Mouse (Mus musculus): ENCODE results near the gene Dkkl1.

The Dkkl1 gene

GRCm38 (mm10) chr7:45169495-45169894 is 42.5 kb downstream of the Dkkl1 start:
- in situ Hi-C loops (cut with MseI, MboI), result no loop called here

- in situ Hi-C loops (cut with MseI, MboI), result no loop called here
Measured at GRCm38 (mm10) chr7:45168656-45169055, 43.3 kb downstream of the Dkkl1 start.

GRCm38 (mm10) chr7:45167761-45168445 is 44.0 kb downstream of the Dkkl1 start:
- in situ Hi-C loops (cut with MseI, MboI), result no loop called here

GRCm38 (mm10) chr7:45166950-45167401 is 45.0 kb downstream of the Dkkl1 start:
- in situ Hi-C loops (cut with MseI, MboI), result no loop called here

GRCm38 (mm10) chr7:45165701-45166100 is 46.2 kb downstream of the Dkkl1 start:
- in situ Hi-C loops (cut with MseI, MboI), result no loop called here

- in situ Hi-C loops (cut with MseI, MboI), result loop anchor here in 1 of 2 experiments (5.0 kb wide), 1 partner anchor 37 kb away; the partner anchor contains the start of gene Ccdc155
Measured at GRCm38 (mm10) chr7:45164833-45165232, 47.1 kb downstream of the Dkkl1 start.

- in situ Hi-C loops (cut with MseI, MboI), result loop anchor here in 1 of 2 experiments (5.0 kb wide), 1 partner anchor 38 kb away; the partner anchor contains the start of gene Ccdc155
Measured at GRCm38 (mm10) chr7:45163735-45164490, 48.0 kb downstream of the Dkkl1 start, which contains the start of gene Slc17a7. Gene Slc17a7 (plus strand): TSS chr7:45163949.

- in situ Hi-C loops (cut with MseI, MboI), result loop anchor here in 1 of 2 experiments (5.0 kb wide), 1 partner anchor 39 kb away; the partner anchor contains the start of gene Ccdc155
Measured at GRCm38 (mm10) chr7:45162996-45163615, 48.8 kb downstream of the Dkkl1 start.

- in situ Hi-C loops (cut with MseI, MboI), result loop anchor here in 1 of 2 experiments (5.0 kb wide), 1 partner anchor 40 kb away; the partner anchor contains the start of gene Ccdc155
Measured at GRCm38 (mm10) chr7:45162551-45162950, 49.4 kb downstream of the Dkkl1 start.

- in situ Hi-C loops (cut with MseI, MboI), result loop anchor here in 1 of 2 experiments (5.0 kb wide), 1 partner anchor 40 kb away; the partner anchor contains the start of gene Ccdc155
Measured at GRCm38 (mm10) chr7:45161612-45162473, 50.1 kb downstream of the Dkkl1 start.

GRCm38 (mm10) chr7:45160866-45161265 is 51.1 kb downstream of the Dkkl1 start:
- in situ Hi-C loops (cut with MseI, MboI), result loop anchor here in 1 of 2 experiments (5.0 kb wide), 1 partner anchor 41 kb away; the partner anchor contains the start of gene Ccdc155

- in situ Hi-C loops (cut with MseI, MboI), result loop anchor here in 1 of 2 experiments (5.0 kb wide), 1 partner anchor 42 kb away; the partner anchor contains the start of gene Ccdc155
Measured at GRCm38 (mm10) chr7:45160316-45160800, 51.6 kb downstream of the Dkkl1 start.

- in situ Hi-C loops (cut with MseI, MboI), result no loop called here
Measured at GRCm38 (mm10) chr7:45158991-45159390, 53.0 kb downstream of the Dkkl1 start.
